Mouse (Mus musculus) intestine, embryonic 14.5 days (tissue): Measurements from ENCODE around the gene Lyzl4. TPM values are rescaled to one million over a fixed set of nuclear protein-coding genes. Genes with fewer than 3 reads are reported as not detected.

Experiments used
- ATAC-seq: fragments of 200-750 bp; cut with Nextera tagmentation; replicated peaks from 2 replicates; pipeline ENCODE4 v1.8.0; 2017; ENCODE audit warnings: low read depth, moderate number of reproducible peaks, moderate TSS enrichment, moderate library complexity; ENCODE audit not compliant: low FRiP score, low TSS enrichment
- DNase-seq: peaks from one replicate; pipeline ENCODE4 v3.0.0-alpha.2; 2018; ENCODE audit warnings: low spot score
- H3K27ac ChIP-seq: fragments of 300-500 bp; sonication (generic); 2 replicates; pipeline ENCODE4 v1.5.1; 2014; ENCODE audit warnings: low read depth, mild to moderate bottlenecking, control low read depth
- H3K27me3 ChIP-seq: fragments of 300-500 bp; sonication (generic); replicated peaks from 2 replicates; pipeline ENCODE4 v1.6.1; 2014; ENCODE audit warnings: low read length, control low read depth; ENCODE audit not compliant: control insufficient read depth, insufficient read depth
- H3K36me3 ChIP-seq: fragments of 300-500 bp; sonication (generic); 2 replicates; pipeline ENCODE4 v1.6.1; 2014; ENCODE audit warnings: low read length, control low read depth; ENCODE audit not compliant: control insufficient read depth, insufficient read depth
- H3K4me1 ChIP-seq: fragments of 300-500 bp; sonication (generic); replicated peaks from 2 replicates; pipeline ENCODE4 v1.6.1; 2014; ENCODE audit warnings: low read length, control low read depth, mixed read lengths; ENCODE audit not compliant: control insufficient read depth, insufficient read depth
- H3K4me2 ChIP-seq: fragments of 300-500 bp; sonication (generic); 2 replicates; pipeline ENCODE4 v1.6.1; 2014; ENCODE audit warnings: low read length
- H3K4me3 ChIP-seq: fragments of 300-500 bp; sonication (generic); 2 replicates; pipeline ENCODE4 v1.5.1; 2014; ENCODE audit warnings: low read depth, low read length, control low read depth, mixed read lengths
- H3K9ac ChIP-seq: fragments of 300-500 bp; sonication (generic); 2 replicates; pipeline ENCODE4 v1.6.1; 2014; ENCODE audit warnings: mild to moderate bottlenecking, low read length
- H3K9me3 ChIP-seq: fragments of 300-500 bp; sonication (generic); 2 replicates; pipeline ENCODE4 v1.6.1; 2016; ENCODE audit warnings: low read length, control low read depth; ENCODE audit not compliant: control insufficient read depth
- WGBS: fragments of 180-500 bp; shearing (Covaris S2); extraction: QIAGEN DNeasy Blood & Tissue Kit; methylation state at CpG from one replicate; pipeline ENCODE4 v1.1.7; 2014; 5-methylcytosine and 5-hydroxymethylcytosine counted together
- polyA plus RNA-seq: library from polyadenylated mRNA; unstranded; fragments of >200 nt; fragmentation: Nextera tagmentation; extraction: Ambion mirVana; gene quantifications from 2 replicates; pipeline ENCODE4 v1.2.1, GENCODE M21; 2014

Lyzl4 gene
- polyA plus RNA-seq, 1 experiment from 2014 or later: not detected

DNA sequence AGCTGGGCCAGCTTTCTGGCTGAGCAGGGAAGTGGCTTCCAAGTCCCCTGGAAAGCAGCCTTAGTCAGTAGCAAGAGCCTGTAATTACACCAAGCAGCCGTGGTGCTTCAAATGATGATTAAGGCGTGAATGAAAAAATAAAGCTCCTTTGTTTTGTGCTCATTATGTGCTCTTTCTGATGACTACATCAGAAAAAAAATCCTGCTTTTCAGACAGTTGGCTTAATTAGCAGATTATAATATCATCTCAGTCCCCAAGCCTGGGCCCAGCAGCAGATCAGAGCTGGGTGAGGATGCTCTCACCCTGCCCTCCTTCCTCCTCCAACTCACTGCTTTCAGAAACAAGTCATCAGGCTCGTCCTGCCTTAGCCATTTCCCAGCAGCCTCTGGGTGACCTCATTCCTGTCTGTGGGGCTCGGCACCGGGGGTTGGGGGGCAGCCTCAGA lies 91.5 kb downstream of the Lyzl4 start:
- Histone ChIP-seq H3K9ac (no peak overlapping the region), H3K4me3 (no peak overlapping the region), H3K9me3 (no peaks in the 10 kb centered on the region), H3K4me1 (0 out of 2 replicates have a peak, but pooled peaks cover 3% of the 10 kb centered on the region), H3K27me3 (no peaks in the 10 kb centered on the region), H3K27ac (no peak overlapping the region), H3K36me3 (no peaks in the 10 kb centered on the region), H3K4me2 (no peak overlapping the region)
- DNase-seq (no peak), ATAC-seq (no peak)
- 73% methylated on average over 5 of the region's 5 CpGs for WGBS

GRCm38 (mm10) chr9:121549444-121549843 lies 92.5 kb downstream of the Lyzl4 start:
- H3K4me1 ChIP-seq: 0 out of 2 replicates have a peak, but pooled peaks cover 3% of the 10 kb centered on the region
- no peaks in the 10 kb centered on the region for H3K36me3 ChIP-seq
- ATAC-seq (no peak), DNase-seq (no peak)
- H3K27me3 ChIP-seq: no peaks in the 10 kb centered on the region
- H3K4me3 ChIP-seq: no peak overlapping the region
- H3K27ac ChIP-seq: no peak overlapping the region
- H3K9me3 ChIP-seq: no peaks in the 10 kb centered on the region
- H3K4me2 ChIP-seq: no peak overlapping the region
- no peak overlapping the region for H3K9ac ChIP-seq

GRCm38 (mm10) chr9:121549010-121549409 lies 92.9 kb downstream of the Lyzl4 start:
- Histone ChIP-seq H3K27me3 (no peaks in the 10 kb centered on the region), H3K4me3 (no peak overlapping the region), H3K9me3 (no peaks in the 10 kb centered on the region), H3K4me1 (0 out of 2 replicates have a peak, but pooled peaks cover 3% of the 10 kb centered on the region), H3K4me2 (no peak overlapping the region), H3K9ac (no peak overlapping the region), H3K36me3 (no peaks in the 10 kb centered on the region), H3K27ac (no peak overlapping the region)
- DNase-seq: no peak
- ATAC-seq: no peak
- 33% methylated on average over 5 of the region's 5 CpGs for WGBS

GRCm38 (mm10) chr9:121547431-121547830 lies 94.5 kb downstream of the Lyzl4 start:
- ATAC-seq: peak; percentile 81; the same call in 1 of the 2 replicates
- no peak overlapping the region for H3K4me2 ChIP-seq

GRCm38 (mm10) chr9:121541530-121541929 lies 100.4 kb downstream of the Lyzl4 start:
- no peaks in the 10 kb centered on the region for H3K27me3 ChIP-seq
- H3K9me3 ChIP-seq: peaks cover 2% of the 10 kb centered on the region; the same call in 1 of the 2 replicates
- H3K27ac ChIP-seq: no peak overlapping the region
- ATAC-seq (no peak), DNase-seq (no peak)
- no peak overlapping the region for H3K4me2 ChIP-seq
- no peaks in the 10 kb centered on the region for H3K36me3 ChIP-seq
- H3K4me3 ChIP-seq: no peak overlapping the region
- no peak overlapping the region for H3K9ac ChIP-seq
- H3K4me1 ChIP-seq: no peaks in the 10 kb centered on the region

More at GRCm38 (mm10) chr9:121547431-121547830, 94.5 kb downstream of the Lyzl4 start:
- Histone ChIP-seq H3K9ac (no peak overlapping the region), H3K9me3 (no peaks in the 10 kb centered on the region), H3K36me3 (no peaks in the 10 kb centered on the region), H3K27me3 (no peaks in the 10 kb centered on the region), H3K4me1 (0 out of 2 replicates have a peak, but pooled peaks cover 3% of the 10 kb centered on the region), H3K4me3 (no peak overlapping the region), H3K27ac (no peak overlapping the region)
- WGBS: 43% methylated on average over 4 of the region's 4 CpGs
- no peak for DNase-seq

DNA sequence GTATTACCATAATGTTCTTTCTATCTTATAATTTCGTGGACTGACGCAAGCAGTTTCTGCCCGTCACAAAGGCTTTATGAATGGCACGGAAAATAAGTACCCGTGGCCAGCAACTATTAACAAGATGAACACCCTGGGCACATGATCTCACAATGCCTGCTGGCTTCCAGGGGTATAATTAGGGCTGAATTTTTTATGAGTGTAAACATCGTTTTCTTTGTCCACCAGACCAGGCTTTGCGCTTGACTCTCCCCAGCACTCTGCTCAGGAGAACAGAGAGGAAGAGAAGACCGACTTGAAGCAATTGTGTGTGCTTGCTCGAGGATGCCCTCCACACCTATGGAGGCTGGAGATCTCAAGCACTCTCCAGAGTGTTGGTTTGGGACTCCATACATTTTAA lies 109.3 kb downstream of the Lyzl4 start:
- no peak for DNase-seq
- no peaks in the 10 kb centered on the region for H3K27me3 ChIP-seq
- no peak for ATAC-seq
- H3K4me2 ChIP-seq: no peak overlapping the region
- H3K36me3 ChIP-seq: no peaks in the 10 kb centered on the region
- 85% methylated on average over 9 of the region's 9 CpGs for WGBS
- no peak overlapping the region for H3K9ac ChIP-seq
- no peaks in the 10 kb centered on the region for H3K4me1 ChIP-seq
- H3K9me3 ChIP-seq: peaks cover 2% of the 10 kb centered on the region; the same call in 1 of the 2 replicates
- H3K27ac ChIP-seq: no peak overlapping the region
- no peak overlapping the region for H3K4me3 ChIP-seq

DNA sequence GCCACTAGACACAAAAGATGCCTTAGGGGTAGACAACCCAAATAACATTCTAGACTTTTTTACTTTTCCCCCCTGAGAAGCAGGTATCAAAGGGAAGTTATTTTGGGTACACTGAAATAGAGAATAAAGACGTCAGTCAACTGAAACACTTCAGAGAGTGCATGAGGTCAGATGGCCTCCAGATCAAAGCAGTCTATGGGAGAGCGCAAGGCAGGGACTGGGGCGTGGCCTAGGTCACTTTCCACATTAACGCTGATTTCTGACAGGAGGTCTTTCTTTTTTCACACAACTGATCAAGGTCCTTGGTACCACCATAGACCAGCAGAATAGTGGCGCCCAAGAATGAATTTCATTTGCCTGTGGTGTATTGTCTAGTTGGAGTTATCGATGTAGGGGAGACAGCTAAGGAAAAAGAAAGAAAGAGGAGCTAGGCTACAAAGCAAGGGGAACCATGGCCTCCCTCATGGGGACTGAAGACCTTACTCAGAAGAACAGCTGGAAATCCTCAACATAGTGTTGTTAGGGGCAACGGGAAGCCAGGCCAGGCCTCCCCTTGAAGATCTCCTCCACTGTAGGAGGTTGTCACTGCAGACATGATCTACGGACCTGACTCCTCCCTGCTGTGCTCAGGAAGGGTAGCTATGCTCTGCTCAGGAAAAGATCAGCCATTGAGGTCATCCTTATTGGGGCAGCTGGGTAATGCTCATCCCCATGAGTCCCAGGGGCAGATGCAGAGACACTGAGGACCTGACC lies 113.1 kb downstream of the Lyzl4 start:
- H3K27me3 ChIP-seq: no peaks in the 10 kb centered on the region
- ATAC-seq (no peak; the same call in 1 of the 2 replicates), DNase-seq (no peak)
- WGBS: 61% methylated on average over 8 of the region's 8 CpGs
- no peaks in the 10 kb centered on the region for H3K36me3 ChIP-seq
- H3K9me3 ChIP-seq: 0 out of 2 replicates have a peak, but pooled peaks cover 3% of the 10 kb centered on the region
- no peak overlapping the region for H3K4me3 ChIP-seq
- no peak overlapping the region for H3K9ac ChIP-seq
- no peak overlapping the region for H3K27ac ChIP-seq
- H3K4me1 ChIP-seq: no peaks in the 10 kb centered on the region
- no peak overlapping the region for H3K4me2 ChIP-seq
